Mouse (Mus musculus) Patski (cell line): Measurements from ENCODE around the gene Focad. TPM values are rescaled to one million over a fixed set of nuclear protein-coding genes. Genes with fewer than 3 reads are reported as not detected.

ENCODE experiments used
- ATAC-seq: fragments of 100-300 bp; one replicate; pipeline ENCODE4 v1.8.0; 2021
- CTCF ChIA-PET: fragments of 350-600 bp; sonication (Branson Sonifier 250); formaldehyde crosslinking; loops from one replicate; lab custom pipeline; 2022; ENCODE audit warnings: inconsistent platforms; lab: Charles Lee
- POLR2A ChIA-PET: fragments of 350-600 bp; sonication (Branson Sonifier 250); formaldehyde crosslinking; loops from one replicate; lab custom pipeline; 2022; ENCODE audit warnings: antibody characterized with exemption, inconsistent platforms; lab: Charles Lee
- DNase-seq: peaks from one replicate; pipeline ENCODE4 v3.0.0-alpha.2; 2011; ENCODE audit warnings: low read depth, low spot score
- H3K27me3 ChIP-seq: fragments of 371-371 bp; one replicate; pipeline ENCODE4 v1.5.1; 2021
- CTCF ChIP-seq: fragments of 100-300 bp; IDR thresholded peaks from one replicate; pipeline ENCODE4 v1.5.1; 2021
- in situ Hi-C: fragments of 300-500 bp; cut with MboI; formaldehyde crosslinking; loops from 3 replicates; pipeline ENCODE4 v1.11.1; 2018; ENCODE audit warnings: low pct_unique_long_range_greater_than_20kb, mixed read lengths
- polyA plus RNA-seq: library from polyadenylated mRNA; unstranded; gene quantifications from one replicate; pipeline ENCODE4 v1.2.3, GENCODE M21; 2021

Focad gene
- polyA plus RNA-seq, 1 experiment from 2014 or later = 14.4 TPM

DNA sequence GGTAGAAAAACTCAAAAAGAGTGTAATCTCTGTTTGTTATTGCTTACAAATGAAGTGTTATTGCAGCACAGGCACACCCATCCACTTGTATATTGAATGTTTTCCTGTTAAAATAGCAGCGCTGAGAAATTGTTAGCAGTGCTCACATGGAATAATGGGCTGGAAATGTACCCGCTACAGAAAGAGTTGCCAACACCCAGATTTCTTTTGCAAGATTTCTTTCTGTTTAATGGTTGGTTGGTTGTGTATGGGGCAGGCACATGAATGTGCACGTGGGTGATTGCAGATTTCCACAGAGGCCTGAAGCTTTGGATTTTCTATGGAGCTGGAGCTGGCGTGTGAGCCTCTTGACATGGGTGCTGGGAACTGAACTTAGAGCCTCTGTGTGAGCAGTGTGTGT, 151.1 kb downstream of the Focad start:
- no peak for DNase-seq
- ChIA-PET CTCF (no interaction called here), POLR2A (no interaction called here)
- no peak for ATAC-seq
- TF ChIP-seq CTCF = no peak
- in situ Hi-C loops = no loop called here
- H3K27me3 ChIP-seq = no peaks in the 10 kb centered on the region

DNA sequence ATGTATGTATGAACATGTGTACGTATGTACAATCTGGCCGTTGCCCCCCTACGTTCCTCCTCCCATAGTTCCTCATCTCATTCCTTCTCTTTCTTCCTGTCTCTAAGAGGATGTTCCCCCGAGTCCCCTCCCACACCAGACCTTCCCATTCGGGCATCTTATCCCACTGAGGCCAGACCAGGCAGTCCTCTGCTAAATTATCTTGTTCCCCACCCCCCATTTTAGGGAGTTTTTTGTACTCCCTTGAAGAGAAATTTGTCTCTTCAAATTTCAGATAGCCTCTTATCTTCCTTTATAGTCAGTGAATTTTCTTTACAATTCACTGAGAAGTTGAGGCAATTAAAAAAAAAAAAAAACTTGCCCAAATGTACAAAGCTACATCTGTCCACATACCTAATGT, 166.9 kb downstream of the Focad start:
- TF ChIP-seq CTCF = no peak
- CTCF ChIA-PET = no interaction called here
- DNase-seq (no peak), ATAC-seq (no peak)
- POLR2A ChIA-PET = no interaction called here
- in situ Hi-C loops = no loop called here
- no peaks in the 10 kb centered on the region for H3K27me3 ChIP-seq

DNA sequence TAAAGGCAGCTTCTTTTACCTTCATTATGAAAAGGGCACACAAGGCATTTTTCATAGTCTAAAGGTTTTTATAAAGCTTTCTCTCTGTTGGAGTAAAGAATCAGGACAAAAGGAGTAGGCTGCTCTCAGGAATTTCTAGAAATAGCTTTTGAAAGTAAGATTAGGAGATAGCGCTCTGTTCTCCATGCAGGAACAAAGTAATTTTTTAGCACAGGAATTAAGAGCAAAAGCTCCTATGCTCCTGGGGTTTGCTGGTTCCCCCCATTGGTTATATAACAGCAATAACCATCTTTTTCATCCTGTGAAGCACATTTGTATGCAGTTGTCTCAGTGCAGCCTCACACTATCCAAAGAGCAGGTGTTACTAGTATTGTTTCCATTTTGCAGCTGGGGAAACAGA, 170.1 kb downstream of the Focad start:
- no peak for ATAC-seq

DNA sequence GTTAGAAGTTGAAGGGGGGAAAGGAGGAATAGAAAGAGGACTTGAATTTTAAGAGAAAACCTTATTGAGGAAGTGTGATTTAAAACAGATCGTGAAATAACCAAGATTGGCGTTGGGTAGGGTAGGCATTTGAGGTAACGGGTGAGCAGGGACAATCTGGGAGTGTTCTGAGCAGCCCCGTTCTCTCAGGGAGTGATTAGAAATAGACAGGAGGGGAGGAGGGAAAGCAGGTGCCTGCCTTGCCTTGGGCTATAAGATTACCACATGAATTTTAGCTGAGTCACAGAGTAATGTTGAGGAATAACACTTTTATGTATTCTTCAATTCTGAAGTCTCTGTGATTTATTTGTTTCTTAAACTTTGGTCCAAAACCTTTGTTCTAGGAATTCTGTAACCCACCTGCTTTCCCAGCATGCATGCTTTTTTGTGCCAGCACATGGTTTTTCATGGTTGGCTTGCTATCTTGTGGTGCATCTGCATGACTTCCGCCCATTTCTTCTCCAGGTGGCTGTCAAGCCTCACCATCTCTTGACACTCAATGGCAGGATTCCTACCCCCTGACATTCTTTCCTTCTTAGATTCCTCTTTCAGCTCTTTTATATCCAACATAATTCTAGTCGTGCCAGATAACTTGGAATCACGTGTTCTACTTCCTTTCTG, 176.1 kb downstream of the Focad start:
- ATAC-seq (no peak), DNase-seq (no peak)
- H3K27me3 ChIP-seq = no peaks in the 10 kb centered on the region
- TF ChIP-seq CTCF = no peak
- ChIA-PET POLR2A (no interaction called here), CTCF (no interaction called here)
- in situ Hi-C loops = no loop called here

More for the DNA sequence above, 170.1 kb downstream of the Focad start:
- ChIA-PET CTCF (interaction anchor here (1.3 to 2.0 kb wide), 3 partner anchors 10 to 21 kb away, joined by 3 to 5 read pairs (median 3); no protein-coding TSS in a partner anchor), POLR2A (no interaction called here)
- no peaks in the 10 kb centered on the region for H3K27me3 ChIP-seq
- DNase-seq = no peak
- no peak for TF ChIP-seq CTCF
- in situ Hi-C loops = no loop called here

DNA sequence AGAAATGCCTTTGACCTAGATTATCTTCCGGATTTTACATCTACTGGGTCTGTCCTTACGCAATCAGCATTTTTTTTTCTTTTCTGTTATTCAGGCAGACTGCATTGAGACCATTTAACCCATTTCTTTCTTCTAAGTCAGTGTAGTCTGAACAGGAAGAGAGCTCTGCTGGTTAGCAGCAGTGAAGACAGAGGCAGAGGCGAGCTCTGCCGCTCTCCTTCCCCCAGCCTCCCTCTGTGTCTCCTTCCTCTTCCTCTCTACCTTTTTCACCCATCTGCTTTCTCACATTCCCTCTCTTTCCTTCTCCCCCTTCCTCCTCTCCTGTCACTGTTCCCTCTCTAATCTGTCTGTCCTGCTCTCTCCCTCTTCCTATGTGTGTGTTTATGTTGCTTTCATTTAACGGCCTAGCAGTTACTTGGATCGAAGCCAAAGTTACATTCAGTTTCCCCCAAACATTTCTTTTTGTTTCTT, 181.2 kb downstream of the Focad start:
- in situ Hi-C loops = no loop called here
- ChIA-PET POLR2A (no interaction called here), CTCF (interaction anchor here (1.2 kb wide), 1 partner anchor 11 kb away, joined by 3 read pairs; no protein-coding TSS in a partner anchor)
- ATAC-seq (no peak), DNase-seq (no peak)
- H3K27me3 ChIP-seq = no peaks in the 10 kb centered on the region
- TF ChIP-seq CTCF = no peak

DNA sequence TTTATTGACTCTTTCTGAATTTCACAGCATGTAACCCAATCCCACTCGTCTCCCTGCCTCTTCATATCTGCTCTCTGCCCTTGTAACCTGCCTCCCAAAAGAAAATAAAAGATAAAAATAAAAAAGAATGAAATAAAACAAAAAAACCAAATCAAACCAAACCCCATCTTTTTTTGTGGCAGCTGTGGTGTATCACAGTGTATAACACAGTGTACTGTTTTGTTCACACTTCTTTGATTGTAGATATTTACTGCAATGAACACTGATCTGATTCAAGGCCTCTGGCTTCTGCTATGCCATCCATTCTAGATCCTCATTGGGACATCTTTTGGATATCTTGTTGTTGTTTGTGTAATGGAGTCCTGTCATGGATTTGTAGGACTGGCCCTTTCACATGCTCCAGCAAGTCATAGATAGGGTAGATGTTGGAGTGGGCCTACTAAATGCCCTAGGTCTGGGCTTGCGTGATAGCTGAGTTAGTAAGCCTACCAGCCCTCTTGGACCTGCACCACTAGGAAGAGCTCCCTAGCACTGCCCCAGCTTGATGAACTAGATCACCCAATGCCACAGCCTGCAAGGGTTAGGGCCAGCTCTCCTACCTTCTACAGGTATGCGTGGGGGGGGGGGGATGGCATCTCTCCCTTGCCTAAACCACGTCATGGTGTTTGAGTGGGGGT, 181.8 kb downstream of the Focad start:
- ChIA-PET CTCF (interaction anchor here (0.8 to 1.0 kb wide), 2 partner anchors 11 to 12 kb away, joined by 3 read pairs; no protein-coding TSS in a partner anchor), POLR2A (no interaction called here)
- no peak for ATAC-seq
- H3K27me3 ChIP-seq = no peaks in the 10 kb centered on the region
- in situ Hi-C loops = no loop called here
- no peak for TF ChIP-seq CTCF
- DNase-seq = no peak

DNA sequence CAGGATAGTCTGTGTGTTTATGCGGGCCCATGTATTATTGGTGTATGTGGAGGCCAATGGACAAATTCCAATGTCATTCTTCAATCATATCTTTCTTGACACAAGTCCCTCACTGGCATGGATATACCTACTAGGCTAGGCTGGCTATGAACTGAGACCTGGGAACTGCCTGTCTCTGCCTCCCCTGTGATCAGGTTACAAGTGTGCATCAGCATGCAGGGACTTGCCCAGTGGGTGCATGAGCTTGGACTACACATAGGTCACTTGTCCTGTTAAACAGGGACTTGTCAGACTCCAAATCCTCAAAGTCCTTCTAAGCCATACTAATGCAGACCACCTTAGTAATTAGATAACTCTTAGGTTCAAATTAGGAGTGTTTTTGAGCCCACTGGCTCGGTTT, 184.1 kb downstream of the Focad start:
- in situ Hi-C loops = no loop called here
- H3K27me3 ChIP-seq = no peaks in the 10 kb centered on the region
- no peak for ATAC-seq
- no peak for TF ChIP-seq CTCF
- POLR2A ChIA-PET = no interaction called here
- CTCF ChIA-PET = no interaction called here
- DNase-seq = no peak

DNA sequence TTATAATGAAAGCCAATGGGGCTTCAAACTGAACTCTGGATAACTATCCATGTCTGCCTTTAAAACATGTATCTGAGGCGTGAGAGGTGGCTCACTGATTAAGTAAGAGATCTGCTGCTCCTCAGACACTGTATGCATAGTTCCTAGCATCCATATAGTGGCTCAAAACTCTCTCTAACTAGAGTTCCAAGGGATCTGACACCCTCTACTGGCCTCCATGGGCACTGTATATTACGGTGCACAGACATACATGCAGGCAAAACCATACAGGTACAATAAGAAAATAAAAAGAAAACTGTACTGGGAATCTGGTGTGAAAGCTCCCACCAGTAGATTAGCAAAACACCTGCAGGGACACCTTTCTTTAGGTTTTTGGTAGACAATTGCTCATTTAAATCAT, 186.1 kb downstream of the Focad start:
- in situ Hi-C loops = no loop called here
- ATAC-seq = no peak
- TF ChIP-seq CTCF = no peak
- H3K27me3 ChIP-seq = no peaks in the 10 kb centered on the region
- no peak for DNase-seq
- POLR2A ChIA-PET = no interaction called here
- CTCF ChIA-PET = interaction anchor here (1.0 to 1.1 kb wide), 3 partner anchors 9 to 22 kb away, joined by 3 read pairs; no protein-coding TSS in a partner anchor

DNA sequence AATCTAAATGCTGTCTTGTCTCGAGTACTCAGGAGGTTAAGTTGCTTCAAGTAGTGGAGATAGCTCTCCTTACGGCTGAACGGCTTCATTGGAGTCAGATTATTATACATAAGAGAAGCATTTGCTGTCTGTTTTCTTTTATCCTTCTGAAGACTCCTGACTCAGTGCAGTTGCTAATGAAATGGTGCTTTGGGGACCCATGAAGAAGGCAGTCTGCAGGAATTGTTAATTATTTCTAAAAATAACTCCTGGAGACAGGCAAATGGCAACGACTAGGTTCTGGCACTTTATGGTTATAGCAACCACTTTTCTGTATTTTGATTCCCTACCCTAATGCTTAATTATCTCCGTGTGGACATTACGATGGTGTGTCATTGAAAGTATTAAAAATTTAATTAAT, 201.1 kb downstream of the Focad start:
- no peak for ATAC-seq
- no peak for TF ChIP-seq CTCF
- in situ Hi-C loops = no loop called here
- H3K27me3 ChIP-seq = no peaks in the 10 kb centered on the region
- POLR2A ChIA-PET = no interaction called here
- CTCF ChIA-PET = interaction anchor here (1.2 to 1.5 kb wide), 2 partner anchors 15 to 259 kb away, joined by 3 to 4 read pairs; no protein-coding TSS in a partner anchor
- no peak for DNase-seq

DNA sequence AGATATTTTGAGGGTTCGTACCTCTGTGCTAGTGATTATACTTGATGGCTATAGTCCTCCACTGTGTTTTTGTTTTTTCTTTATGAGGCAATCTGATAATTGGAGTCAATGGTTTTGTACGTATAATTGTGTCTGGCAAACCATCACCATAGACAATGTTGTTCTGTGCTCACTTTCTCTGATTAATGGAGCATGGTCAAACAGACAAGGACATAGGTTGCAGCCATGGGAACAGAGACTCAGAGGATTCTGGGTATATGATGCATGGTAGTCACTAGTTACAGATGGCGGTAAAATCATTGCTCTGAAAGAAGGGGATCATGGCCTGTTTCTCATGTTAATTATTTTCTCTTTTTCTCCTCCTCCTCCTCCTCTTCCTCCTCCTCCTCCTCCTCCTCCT, 205.1 kb downstream of the Focad start:
- in situ Hi-C loops = no loop called here
- no peak for ATAC-seq
- POLR2A ChIA-PET = interaction anchor here (0.6 kb wide), 1 partner anchor 22 kb away, joined by 12 read pairs; no protein-coding TSS in a partner anchor
- CTCF ChIA-PET = interaction anchor here (1.6 kb wide), 1 partner anchor 515 kb away, joined by 4 read pairs; no protein-coding TSS in a partner anchor
- no peak for DNase-seq
- H3K27me3 ChIP-seq = no peaks in the 10 kb centered on the region
- TF ChIP-seq CTCF = no peak
